Mouse (Mus musculus) left cerebral cortex, postnatal 36 days (tissue): Measurements from ENCODE around the gene Nmnat1. TPM values are rescaled to one million over a fixed set of nuclear protein-coding genes. Genes with fewer than 3 reads are reported as not detected.
"Not testable (repeated sequence)": the region's sequence is repeated elsewhere in the genome, so short reads cannot be mapped to it uniquely, and the experiment has no call there.

Experiments
- DNase-seq, 2 experiments: peaks; one replicate each; pipeline ENCODE4 v3.0.0; 2021 to 2022; ENCODE audit warnings: low spot score in 2 of 2, mixed read lengths in 1 of 2
- intact Hi-C: fragments of 180-260 bp; cut with DNase I; formaldehyde crosslinking; loops from one replicate; pipeline ENCODE4 v1.15.1; 2025
- total RNA-seq, 2 experiments: library from RNA; stranded (reverse); gene quantifications; 2 replicates each; pipeline ENCODE4 v1.2.3; 2021

Gene Nmnat1
- total RNA-seq, 2 experiments from 2014 or later, result 9.1 to 9.8 TPM

GRCm38 (mm10) chr4:149496612-149497011, 11.6 kb upstream of the Nmnat1 start:
- DNase-seq, result no peak
- intact Hi-C loops, result no loop called here

- no peak for DNase-seq
- intact Hi-C loops, result no loop called here
These were observed 6.1 kb upstream of the Nmnat1 start for GRCm38 (mm10) chr4:149491151-149491550.

GRCm38 (mm10) chr4:149489415-149490240, 4.6 kb upstream of the Nmnat1 start:
- intact Hi-C loops, result loop anchor here (5.0 kb wide), 1 partner anchor 53 kb away; no protein-coding TSS in a partner anchor
- no peak for DNase-seq

DNA sequence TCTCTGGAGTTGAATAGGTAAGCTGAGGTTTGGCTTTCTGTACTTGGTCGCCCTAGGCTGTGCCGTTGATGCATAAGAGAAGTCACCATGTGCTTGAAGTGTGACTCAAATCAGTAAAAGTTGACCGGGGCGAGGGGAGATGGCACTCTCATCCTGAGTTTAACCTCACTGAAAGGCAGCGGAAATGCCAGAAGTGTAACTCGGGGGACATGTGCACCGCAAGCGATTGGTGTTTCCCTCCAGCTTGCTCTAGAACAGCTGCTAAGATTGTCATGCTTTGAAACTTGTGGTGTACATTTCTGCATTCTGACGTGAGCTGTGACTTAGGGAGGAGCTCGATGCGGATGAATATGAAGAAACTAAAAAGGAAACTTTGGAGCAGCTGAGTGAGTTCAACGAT, 2.7 kb upstream of the Nmnat1 start:
- intact Hi-C loops, result loop anchor here (5.0 kb wide), 1 partner anchor 55 kb away; no protein-coding TSS in a partner anchor
- DNase-seq, result no peak

DNA sequence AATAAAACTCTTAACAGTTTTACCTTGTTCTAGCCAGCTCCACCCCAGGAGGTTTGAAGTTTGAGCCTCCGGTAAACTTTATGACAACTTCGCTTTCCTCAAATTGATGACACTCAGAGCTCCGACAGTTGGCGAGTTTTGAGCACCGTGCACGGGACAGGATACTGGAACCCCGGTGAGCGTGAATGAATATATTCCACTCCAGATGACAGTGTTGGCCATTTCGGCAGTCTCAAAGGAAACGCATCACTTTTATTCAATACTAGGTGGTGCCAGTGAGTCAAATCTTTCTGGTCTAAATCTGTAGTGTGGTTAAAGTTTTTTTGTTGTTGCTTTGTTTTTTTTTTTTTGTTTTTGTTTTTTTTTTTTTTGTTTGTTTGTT, 814 bp upstream of the Nmnat1 start:
- DNase-seq, result peak in 1 of 2 experiments; percentile 14
- intact Hi-C loops, result loop anchor here (5.0 kb wide), 1 partner anchor 56 kb away; no protein-coding TSS in a partner anchor

DNA sequence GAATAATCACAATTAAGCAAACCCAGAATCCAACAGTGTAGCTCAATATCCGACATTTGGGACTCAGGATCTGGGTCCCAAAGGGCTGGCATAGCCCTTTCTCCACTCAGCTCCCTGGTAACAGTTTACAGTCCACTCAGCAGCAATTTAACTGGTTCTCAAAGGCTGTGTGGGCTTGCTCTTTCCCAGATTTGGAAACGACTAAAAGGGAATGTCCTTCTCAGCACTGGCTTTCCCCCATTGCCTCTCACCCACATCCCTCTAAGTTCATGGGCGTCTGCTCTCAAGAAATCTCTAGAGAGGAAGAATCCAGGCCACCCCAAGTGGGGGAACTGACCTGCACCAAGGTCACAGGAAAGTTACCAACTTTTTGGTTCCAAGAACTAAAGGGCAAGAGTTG, 436 bp downstream of the Nmnat1 start:
- intact Hi-C loops, result no loop called here
- peak in 1 of 2 experiments; percentile 10 for DNase-seq

DNA sequence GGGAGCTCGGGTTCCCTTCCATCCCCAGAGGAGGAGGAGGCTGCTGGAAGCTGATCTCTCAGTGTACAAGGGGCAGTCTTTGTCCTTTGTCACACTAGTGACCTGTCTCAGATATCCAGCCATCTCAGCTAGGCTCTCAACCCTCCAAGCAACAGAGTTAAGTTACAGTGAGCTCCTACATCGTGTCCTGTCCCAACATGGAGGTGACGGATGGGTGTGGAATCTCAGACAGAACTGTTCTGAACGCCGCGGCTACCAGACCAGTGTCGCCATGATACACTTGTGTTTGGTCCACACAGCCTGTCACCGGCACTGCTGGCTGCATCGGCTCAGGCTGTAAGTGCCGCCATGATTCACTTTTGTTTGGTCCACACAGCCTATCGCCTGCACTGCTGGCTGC, 7.9 kb downstream of the Nmnat1 start, which contains the start of gene Tmem274:
TSS of gene Tmem274 (plus strand) at position 301 of the 400 bp plus-strand sequence.
- no peak for DNase-seq
- intact Hi-C loops, result no loop called here

GRCm38 (mm10) chr4:149475096-149475495, 9.9 kb downstream of the Nmnat1 start:
- intact Hi-C loops, result no loop called here
- no peak for DNase-seq

DNA sequence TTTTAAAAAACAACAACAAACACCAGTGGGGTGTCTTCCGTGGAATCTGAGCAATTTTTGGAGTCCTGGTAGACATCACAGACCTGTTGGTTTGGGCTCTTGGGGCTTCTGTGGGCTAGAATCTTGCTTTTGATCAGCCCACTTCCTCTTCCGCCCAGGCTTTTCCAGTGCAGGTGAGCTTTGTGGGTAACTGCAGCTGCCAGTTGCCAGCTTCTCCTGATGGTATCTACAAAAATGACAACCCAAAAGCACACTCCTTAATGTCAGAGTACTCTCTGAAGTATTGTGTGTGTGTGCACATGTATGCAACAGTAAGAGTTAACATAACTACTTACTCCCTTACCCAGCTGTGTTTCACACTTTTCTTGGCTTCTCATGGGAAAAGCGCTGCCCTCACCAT, 15.4 kb downstream of the Nmnat1 start:
- no peak for DNase-seq
- intact Hi-C loops, result no loop called here

GRCm38 (mm10) chr4:149463435-149463950, 21.5 kb downstream of the Nmnat1 start:
- intact Hi-C loops, result no loop called here
- no peak for DNase-seq

- intact Hi-C loops, result no loop called here
- no peak for DNase-seq
These were observed 22.6 kb downstream of the Nmnat1 start for GRCm38 (mm10) chr4:149462305-149462971.

- DNase-seq, result no peak
- intact Hi-C loops, result no loop called here
These were observed 23.3 kb downstream of the Nmnat1 start for GRCm38 (mm10) chr4:149461579-149462304.

GRCm38 (mm10) chr4:149460475-149460874, 24.5 kb downstream of the Nmnat1 start:
- intact Hi-C loops, DNase-seq: not testable (repeated sequence)

- intact Hi-C loops, result no loop called here
- DNase-seq, result no peak
These were observed 25.6 kb downstream of the Nmnat1 start for GRCm38 (mm10) chr4:149459425-149459824.

DNA sequence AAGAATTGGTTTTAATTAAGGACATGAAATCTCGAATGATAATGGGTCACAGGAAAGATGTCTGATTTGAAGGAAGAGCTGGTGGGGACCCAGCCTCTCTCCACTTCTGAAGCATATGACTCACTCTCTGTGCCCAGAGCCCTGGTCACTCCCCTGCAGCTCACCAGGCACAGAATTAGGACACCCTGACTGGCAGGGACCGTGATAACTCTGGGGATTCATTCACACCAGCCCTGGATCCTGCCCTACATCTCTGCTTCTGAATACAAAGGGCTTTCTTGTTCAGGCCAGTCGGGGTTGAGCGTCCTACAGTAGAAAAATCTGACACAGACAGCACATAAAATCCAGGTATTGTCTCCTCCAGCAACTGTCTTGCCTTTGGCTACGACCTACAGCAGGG, 26.5 kb downstream of the Nmnat1 start:
- DNase-seq, result no peak
- intact Hi-C loops, result no loop called here

DNA sequence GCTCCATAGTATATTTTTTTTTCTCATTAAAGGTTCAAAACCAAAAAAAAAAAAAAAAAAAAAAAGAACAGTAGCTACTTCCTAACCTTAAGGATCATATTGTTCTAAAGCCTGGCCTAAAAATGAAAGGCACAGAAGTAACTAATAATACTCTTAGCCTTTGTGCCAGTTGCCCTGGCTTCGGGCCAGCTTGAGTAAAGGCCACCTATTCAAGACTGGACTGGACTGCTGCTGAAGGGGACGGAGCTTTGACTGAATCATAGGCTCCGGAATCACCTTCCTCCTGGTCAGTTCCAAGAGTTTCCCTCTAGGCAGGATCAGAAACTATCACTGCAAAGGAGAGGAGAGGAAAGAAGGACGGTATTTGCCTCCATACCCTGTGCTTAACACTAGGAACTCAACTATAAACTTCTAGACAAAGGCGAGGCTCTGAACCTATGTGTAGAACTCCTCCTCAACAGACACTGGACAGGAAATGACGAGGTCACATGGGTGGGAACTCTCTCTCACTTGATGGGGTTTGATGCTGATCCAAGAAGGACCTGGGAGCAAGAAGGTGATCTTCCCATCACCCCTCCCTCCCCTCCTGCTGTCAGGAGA, 27.1 kb downstream of the Nmnat1 start:
- DNase-seq, result no peak
- intact Hi-C loops, result no loop called here

- intact Hi-C loops, DNase-seq: not testable (repeated sequence)
These were observed 27.8 kb downstream of the Nmnat1 start for GRCm38 (mm10) chr4:149457163-149457562.

- intact Hi-C loops, result no loop called here
- no peak for DNase-seq
These were observed 30.1 kb downstream of the Nmnat1 start, which contains the start of gene Rbp7 for GRCm38 (mm10) chr4:149454879-149455278. TSS of gene Rbp7 (minus strand) at chr4:149454978.

- no peak for DNase-seq
- intact Hi-C loops, result no loop called here
These were observed 30.7 kb downstream of the Nmnat1 start for GRCm38 (mm10) chr4:149454263-149454662.
